Mouse (Mus musculus) brain, adult 2 months (tissue): ENCODE measurements around the gene Bhmt2.

ENCODE experiments used
- DNase-seq: peaks from one replicate; pipeline ENCODE4 v3.0.0; 2011; ENCODE audit warnings: low read depth, low spot score

Bhmt2 gene

GRCm38 (mm10) chr13:93648387-93649130, 25.5 kb downstream of the Bhmt2 start:
- DNase-seq, result no peak

GRCm38 (mm10) chr13:93639636-93640035, 34.5 kb downstream of the Bhmt2 start:
- DNase-seq, result no peak

GRCm38 (mm10) chr13:93637282-93638245, 36.5 kb downstream of the Bhmt2 start, which contains the start of gene Bhmt:
Bhmt (minus strand) TSS chr13:93637961.
- DNase-seq, result no peak

GRCm38 (mm10) chr13:93636561-93636960, 37.5 kb downstream of the Bhmt2 start:
- peak; percentile 41 for DNase-seq

GRCm38 (mm10) chr13:93632927-93633326, 41.2 kb downstream of the Bhmt2 start:
- no peak for DNase-seq

- DNase-seq, result peak; percentile 53
These were observed 43.0 kb downstream of the Bhmt2 start for GRCm38 (mm10) chr13:93630941-93631705.

GRCm38 (mm10) chr13:93628861-93629260, 45.2 kb downstream of the Bhmt2 start:
- DNase-seq, result no peak

GRCm38 (mm10) chr13:93614361-93614948, 59.6 kb downstream of the Bhmt2 start:
- no peak for DNase-seq

GRCm38 (mm10) chr13:93613771-93614170, 60.3 kb downstream of the Bhmt2 start:
- DNase-seq, result no peak

GRCm38 (mm10) chr13:93612660-93613607, 61.2 kb downstream of the Bhmt2 start:
- peak; percentile 87 for DNase-seq

- peak; percentile 37 for DNase-seq
These were observed 65.6 kb downstream of the Bhmt2 start for GRCm38 (mm10) chr13:93608476-93608875.

- DNase-seq, result peak; percentile 67
These were observed 66.4 kb downstream of the Bhmt2 start for GRCm38 (mm10) chr13:93607701-93608100.

- DNase-seq, result peak; percentile 72
These were observed 67.1 kb downstream of the Bhmt2 start for GRCm38 (mm10) chr13:93606868-93607578.
